Mouse (Mus musculus): ENCODE measurements at regions not wholly inside any gene's neighbourhood (a gene's known extent, or its start where the extent isn't known, plus 50 kb on each side); places are given as distances from the start of the nearest gene placed in this dataset.

DNA sequence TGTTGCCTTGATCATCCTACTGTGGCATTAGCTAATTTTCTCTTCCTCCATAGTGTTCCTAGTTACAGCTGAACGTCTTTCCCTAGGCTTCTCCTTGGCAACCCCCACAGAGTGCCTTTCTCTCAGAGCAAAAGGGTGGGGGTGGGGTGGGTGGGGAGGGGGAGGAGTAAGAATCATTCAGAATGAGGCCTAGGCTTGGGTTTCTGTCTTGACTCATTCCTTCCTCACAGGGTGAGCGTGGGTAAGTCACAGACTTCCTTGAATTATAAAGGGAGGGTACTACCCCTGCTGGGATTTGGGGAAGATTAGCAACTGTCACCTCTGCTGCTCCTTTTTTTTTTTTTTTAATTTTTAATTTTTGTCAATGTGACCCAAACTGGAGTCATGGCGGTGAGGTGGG lies 114.5 kb downstream of the Dhx35 start:
- Histone ChIP-seq H3K27ac (no peak overlapping the region), H3K4me2 (no peak overlapping the region), H3K36me3 (replicated peaks) (no peaks in the 10 kb centered on the region), H3K4me1 (peaks cover 5% of the 10 kb centered on the region; the same call in 1 of the 2 replicates), H3K9me3 (no peaks in the 10 kb centered on the region), H3K27me3 (replicated peaks) (no peaks in the 10 kb centered on the region; the same call in 1 of the 2 replicates), H3K4me3 (no peak overlapping the region), H3K9ac (no peak overlapping the region)
- no peak for ATAC-seq (replicated peaks)
- 58% methylated on average over 3 of the region's 3 CpGs for WGBS

DNA sequence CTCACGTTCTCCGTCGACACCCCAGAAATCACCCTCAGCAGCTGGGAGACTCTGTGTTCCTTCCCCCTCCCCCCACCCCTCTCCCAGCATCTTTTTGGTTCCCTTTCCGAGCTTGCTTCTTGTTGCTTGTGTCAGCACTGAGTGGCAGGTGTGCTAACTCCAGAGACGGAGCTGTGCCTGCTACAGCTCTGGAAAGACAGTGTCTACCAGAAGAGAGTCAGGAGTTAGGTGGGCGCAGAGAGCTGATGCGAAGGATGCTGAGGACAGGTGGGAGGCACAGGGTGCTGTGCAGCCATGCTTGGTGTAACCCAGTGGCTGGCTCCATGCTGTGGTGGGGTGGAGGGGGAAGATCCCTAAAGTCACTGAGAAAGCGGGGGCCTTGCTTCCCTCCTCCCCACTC lies 115.7 kb downstream of the Dhx35 start:
- 58% methylated on average over 8 of the region's 8 CpGs for WGBS
- H3K4me3 ChIP-seq, result no peak overlapping the region
- H3K9ac ChIP-seq, result no peak overlapping the region
- ATAC-seq (replicated peaks), result no peak
- H3K9me3 ChIP-seq, result no peaks in the 10 kb centered on the region
- H3K27me3 ChIP-seq (replicated peaks), result no peaks in the 10 kb centered on the region; the same call in 1 of the 2 replicates
- no peak overlapping the region for H3K27ac ChIP-seq
- H3K4me1 ChIP-seq, result peaks cover 5% of the 10 kb centered on the region; the same call in 1 of the 2 replicates
- H3K36me3 ChIP-seq (replicated peaks), result no peaks in the 10 kb centered on the region
- H3K4me2 ChIP-seq, result no peak overlapping the region

DNA sequence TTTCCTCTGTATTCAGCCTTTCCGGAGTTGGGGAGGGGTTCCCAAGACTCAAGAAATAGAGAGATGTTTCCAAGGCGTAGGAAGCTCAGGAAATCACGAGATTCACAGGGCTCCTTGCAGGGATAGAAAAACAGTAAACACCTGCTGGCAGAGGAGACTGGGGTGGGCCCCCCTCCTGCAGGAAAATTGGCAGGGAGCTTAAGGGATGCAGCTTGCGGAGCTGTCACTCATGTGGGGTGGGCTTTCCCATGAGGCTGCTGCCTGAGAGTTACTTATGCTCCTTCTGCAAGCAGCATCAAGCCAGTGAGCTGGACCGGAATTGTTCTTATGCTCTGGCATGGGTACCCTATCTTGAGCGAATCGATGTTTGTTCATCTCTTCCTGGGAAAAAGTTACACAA lies 116.6 kb downstream of the Dhx35 start:
- Histone ChIP-seq H3K27me3 (replicated peaks) (no peaks in the 10 kb centered on the region), H3K4me3 (no peak overlapping the region), H3K9ac (no peak overlapping the region), H3K4me1 (peaks cover 5% of the 10 kb centered on the region; the same call in 1 of the 2 replicates), H3K9me3 (no peaks in the 10 kb centered on the region), H3K27ac (no peak overlapping the region), H3K36me3 (replicated peaks) (no peaks in the 10 kb centered on the region), H3K4me2 (no peak overlapping the region)
- no peak for ATAC-seq (replicated peaks)
- WGBS, result 57% methylated on average over 7 of the region's 7 CpGs

DNA sequence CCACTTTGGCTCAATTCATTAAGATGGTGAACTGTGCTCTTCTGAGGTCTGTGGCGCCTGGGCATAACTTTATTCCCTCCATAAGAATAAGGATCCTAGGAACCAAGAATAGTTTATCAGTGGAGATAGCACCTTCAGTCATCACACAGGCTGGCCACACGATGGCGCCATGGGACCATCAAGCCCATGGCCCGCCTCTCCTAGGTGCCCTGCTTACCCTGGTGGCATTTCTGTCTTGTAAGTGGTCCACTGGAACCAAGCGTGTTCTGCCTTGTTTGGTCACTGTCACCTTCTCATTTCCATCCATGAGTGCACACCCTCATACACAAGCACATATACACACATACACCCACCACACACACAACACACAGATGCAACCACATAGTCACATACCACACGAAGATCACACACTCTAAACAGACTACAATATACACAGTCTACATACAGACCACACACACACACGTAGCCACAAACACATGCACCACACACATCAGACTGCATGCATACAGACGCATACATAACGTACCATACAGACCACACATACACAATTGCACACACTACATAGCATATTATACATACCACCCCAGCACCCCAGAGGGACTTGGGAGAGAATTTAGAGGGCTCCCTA lies 118.1 kb downstream of the Dhx35 start:
- Histone ChIP-seq H3K9me3 (no peaks in the 10 kb centered on the region), H3K36me3 (replicated peaks) (no peaks in the 10 kb centered on the region), H3K4me3 (no peak overlapping the region), H3K9ac (no peak overlapping the region), H3K4me2 (no peak overlapping the region), H3K4me1 (peaks cover 5% of the 10 kb centered on the region; the same call in 1 of the 2 replicates), H3K27me3 (replicated peaks) (no peaks in the 10 kb centered on the region), H3K27ac (no peak overlapping the region)
- ATAC-seq (replicated peaks), result peak; percentile 48
- 39% methylated on average over 9 of the region's 9 CpGs for WGBS

DNA sequence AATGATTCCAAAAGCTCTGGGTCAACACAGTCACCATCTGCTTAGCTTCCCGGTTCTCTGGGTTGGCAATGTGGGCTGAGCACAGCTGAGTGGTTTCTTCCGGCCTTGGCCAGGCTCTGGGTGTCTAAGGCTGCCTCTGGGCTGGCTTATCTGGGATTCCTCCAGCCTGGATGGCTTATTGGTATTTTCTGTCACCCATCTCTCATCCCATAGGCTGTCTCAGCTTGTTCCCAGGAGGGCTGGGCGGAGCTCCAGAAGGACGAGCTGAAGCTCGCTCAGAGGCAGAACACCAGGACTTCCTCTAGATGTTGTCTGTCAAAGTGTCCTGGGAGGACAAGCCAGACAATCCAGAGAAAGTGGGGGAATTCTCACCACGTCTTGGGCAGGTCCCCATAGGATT lies 122.8 kb downstream of the Dhx35 start:
- no peak overlapping the region for H3K4me3 ChIP-seq
- 60% methylated on average over 6 of the region's 6 CpGs for WGBS
- H3K9me3 ChIP-seq, result no peaks in the 10 kb centered on the region
- H3K9ac ChIP-seq, result no peak overlapping the region
- H3K27ac ChIP-seq, result no peak overlapping the region
- H3K4me2 ChIP-seq, result no peak overlapping the region
- H3K4me1 ChIP-seq, result peaks cover 11% of the 10 kb centered on the region; the same call in 1 of the 2 replicates
- H3K36me3 ChIP-seq (replicated peaks), result no peaks in the 10 kb centered on the region
- ATAC-seq (replicated peaks), result no peak
- H3K27me3 ChIP-seq (replicated peaks), result no peaks in the 10 kb centered on the region

DNA sequence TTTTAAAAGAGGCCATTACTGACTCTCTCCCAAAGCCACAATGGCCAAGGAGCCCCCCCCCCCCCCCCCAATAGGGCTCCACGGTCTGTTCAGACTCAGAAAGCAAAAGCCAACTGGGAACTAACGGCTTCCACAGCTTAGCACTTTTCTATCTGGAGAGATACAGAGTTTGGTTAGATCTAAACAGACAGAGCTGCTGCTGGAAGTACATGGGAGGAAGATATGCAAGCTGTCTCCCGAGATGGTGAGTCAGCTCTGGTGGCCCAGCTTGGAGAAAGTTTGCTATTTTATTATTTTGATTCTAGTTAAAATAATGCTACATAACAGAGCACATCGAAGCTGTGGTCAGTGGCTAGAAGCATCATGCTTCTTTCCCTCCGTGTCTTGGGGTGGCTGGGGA lies 123.7 kb downstream of the Dhx35 start:
- Histone ChIP-seq H3K27me3 (replicated peaks) (no peaks in the 10 kb centered on the region), H3K36me3 (replicated peaks) (no peaks in the 10 kb centered on the region), H3K27ac (no peak overlapping the region), H3K4me2 (no peak overlapping the region), H3K9ac (no peak overlapping the region), H3K4me1 (peaks cover 11% of the 10 kb centered on the region; the same call in 1 of the 2 replicates), H3K9me3 (no peaks in the 10 kb centered on the region), H3K4me3 (no peak overlapping the region)
- WGBS, result 72% methylated on average over 5 of the region's 5 CpGs
- no peak for ATAC-seq (replicated peaks)

DNA sequence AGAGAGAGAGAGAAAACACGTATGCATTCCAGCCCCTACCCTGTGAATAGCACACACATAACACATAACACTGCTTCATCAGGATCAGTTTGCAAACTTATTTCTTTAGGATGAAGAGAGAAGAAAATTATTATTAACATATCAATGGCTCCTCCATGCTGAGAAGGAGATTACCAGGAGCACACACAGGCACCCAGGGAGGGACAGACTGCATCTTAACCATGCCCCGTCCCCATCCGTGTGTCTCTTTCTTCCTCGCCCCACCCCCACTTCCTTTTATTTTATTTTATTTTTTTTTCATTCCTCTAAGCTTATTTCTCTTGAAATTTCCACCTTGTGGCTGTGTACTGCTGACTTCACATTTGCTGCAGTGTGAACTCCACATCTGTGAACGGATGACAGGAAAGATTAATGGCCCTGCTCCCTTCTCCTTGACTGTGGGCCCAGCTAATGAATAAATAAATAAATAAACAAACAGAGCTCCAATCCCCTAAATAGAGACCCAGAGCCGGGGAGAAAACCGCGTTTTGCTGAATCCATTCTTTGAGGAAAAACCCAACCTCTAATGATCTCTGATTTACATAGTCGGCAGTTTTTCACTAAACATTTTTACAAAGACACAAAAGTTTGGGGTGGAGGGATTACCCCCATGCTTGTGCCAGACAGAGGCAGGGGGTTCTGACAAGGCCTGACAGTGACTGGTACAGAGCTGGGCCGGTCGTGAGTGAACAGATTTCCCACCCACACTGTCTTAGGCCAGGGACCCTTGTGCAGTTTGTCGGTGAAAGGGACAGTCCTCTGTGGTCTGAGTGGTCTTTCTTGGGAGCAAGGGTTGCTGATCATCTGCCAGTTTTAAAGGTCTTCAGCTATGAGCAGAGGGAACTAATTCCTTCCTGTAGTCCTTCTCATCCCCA lies 127.0 kb downstream of the Dhx35 start:
- Histone ChIP-seq H3K4me2 (no peak overlapping the region), H3K9ac (no peak overlapping the region), H3K4me1 (peaks cover 11% of the 10 kb centered on the region; the same call in 1 of the 2 replicates), H3K36me3 (replicated peaks) (no peaks in the 10 kb centered on the region), H3K9me3 (no peaks in the 10 kb centered on the region), H3K27me3 (replicated peaks) (no peaks in the 10 kb centered on the region), H3K27ac (no peak overlapping the region), H3K4me3 (no peak overlapping the region)
- ATAC-seq (replicated peaks), result no peak
- WGBS, result 33% methylated on average over 12 of the region's 12 CpGs

DNA sequence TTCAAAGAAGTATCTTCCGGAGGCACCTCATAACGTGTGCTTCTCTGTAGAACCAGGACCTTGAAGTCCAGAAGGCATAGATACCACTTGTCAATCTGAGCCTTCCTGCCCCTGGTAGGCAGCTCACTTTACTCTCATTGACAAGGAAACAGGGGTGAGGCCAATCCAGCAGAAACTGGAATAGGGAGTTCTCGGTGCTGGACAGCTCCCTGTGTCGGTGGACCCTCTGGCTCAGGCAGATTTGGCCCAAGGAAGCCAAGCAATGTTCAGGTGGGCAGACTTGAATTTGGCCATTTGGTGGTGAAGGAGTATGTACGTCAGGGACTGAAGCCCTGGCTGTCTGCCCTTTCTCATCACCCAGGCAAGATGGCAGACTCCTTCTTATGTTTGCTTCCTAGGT lies 128.2 kb downstream of the Dhx35 start:
- no peak overlapping the region for H3K4me3 ChIP-seq
- no peaks in the 10 kb centered on the region for H3K9me3 ChIP-seq
- H3K27ac ChIP-seq, result no peak overlapping the region
- no peak overlapping the region for H3K4me2 ChIP-seq
- H3K4me1 ChIP-seq, result peaks cover 11% of the 10 kb centered on the region; the same call in 1 of the 2 replicates
- H3K9ac ChIP-seq, result no peak overlapping the region
- no peaks in the 10 kb centered on the region for H3K36me3 ChIP-seq (replicated peaks)
- WGBS, result 69% methylated on average over 5 of the region's 5 CpGs
- H3K27me3 ChIP-seq (replicated peaks), result no peaks in the 10 kb centered on the region
- no peak for ATAC-seq (replicated peaks)

DNA sequence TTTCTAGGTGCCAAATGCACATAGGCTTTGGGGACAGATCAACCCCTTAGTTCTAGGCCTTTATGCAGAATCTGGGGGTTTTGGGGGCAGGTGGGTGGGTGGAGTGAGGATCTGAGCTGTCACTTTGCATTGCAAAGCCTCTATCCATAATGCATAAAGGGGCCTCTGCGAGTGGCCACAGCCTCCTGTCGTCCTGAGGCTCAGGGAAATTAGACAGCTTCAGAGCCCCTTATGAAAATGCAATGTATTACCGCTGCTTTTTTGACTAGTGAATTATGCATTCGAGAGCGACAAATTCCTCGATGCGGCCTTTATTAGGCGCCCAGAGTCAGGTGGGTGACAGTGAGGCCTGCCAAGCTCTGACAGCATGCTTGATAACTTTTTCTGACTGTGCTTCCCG lies 134.9 kb downstream of the Dhx35 start:
- Histone ChIP-seq H3K9ac (no peak overlapping the region), H3K36me3 (replicated peaks) (no peaks in the 10 kb centered on the region), H3K27me3 (replicated peaks) (no peaks in the 10 kb centered on the region), H3K4me3 (no peak overlapping the region), H3K4me1 (peaks cover 12% of the 10 kb centered on the region), H3K9me3 (no peaks in the 10 kb centered on the region), H3K27ac (no peak overlapping the region), H3K4me2 (no peak overlapping the region)
- 19% methylated on average over 9 of the region's 9 CpGs for WGBS
- ATAC-seq (replicated peaks), result no peak

DNA sequence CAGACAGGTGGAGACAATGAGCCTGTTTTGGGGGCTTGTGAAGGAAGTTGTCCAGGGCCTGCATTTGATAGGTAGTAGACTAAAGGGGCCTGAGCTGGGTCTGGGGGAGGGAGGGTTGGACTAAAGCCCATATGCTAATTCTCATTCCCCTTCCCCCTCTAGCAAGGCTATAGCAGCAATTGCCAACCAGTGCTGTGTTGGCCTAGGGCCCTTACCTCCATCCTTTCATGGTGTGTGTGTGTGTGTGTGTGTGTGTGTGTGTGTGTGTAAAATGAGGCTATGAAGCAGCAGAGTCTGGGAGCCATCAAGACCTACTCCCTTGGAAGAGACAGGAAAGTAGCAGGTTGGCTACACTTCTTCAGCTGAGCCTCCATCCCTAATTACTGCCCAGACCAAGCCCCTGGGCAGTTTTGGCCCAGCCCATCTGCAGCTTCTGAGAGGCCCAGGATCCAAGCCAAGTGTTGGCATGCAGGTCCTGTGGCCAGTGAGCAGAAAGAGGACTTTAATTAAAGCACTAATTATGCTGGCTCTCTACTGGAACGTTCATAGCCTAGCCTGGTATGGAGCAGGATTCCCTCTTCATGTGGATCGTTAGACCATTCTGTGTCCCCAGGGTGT lies 143.4 kb downstream of the Dhx35 start:
- no peak overlapping the region for H3K4me2 ChIP-seq
- H3K9me3 ChIP-seq, result 0 out of 2 replicates have a peak, but pooled peaks cover 2% of the 10 kb centered on the region
- H3K9ac ChIP-seq, result no peak overlapping the region
- H3K4me1 ChIP-seq, result no peaks in the 10 kb centered on the region
- H3K36me3 ChIP-seq (replicated peaks), result no peaks in the 10 kb centered on the region
- H3K27me3 ChIP-seq (replicated peaks), result no peaks in the 10 kb centered on the region
- 43% methylated on average over 2 of the region's 2 CpGs for WGBS
- H3K27ac ChIP-seq, result no peak overlapping the region
- peak; percentile 45; the same call in 1 of the 2 replicates for ATAC-seq (replicated peaks)
- H3K4me3 ChIP-seq, result no peak overlapping the region

DNA sequence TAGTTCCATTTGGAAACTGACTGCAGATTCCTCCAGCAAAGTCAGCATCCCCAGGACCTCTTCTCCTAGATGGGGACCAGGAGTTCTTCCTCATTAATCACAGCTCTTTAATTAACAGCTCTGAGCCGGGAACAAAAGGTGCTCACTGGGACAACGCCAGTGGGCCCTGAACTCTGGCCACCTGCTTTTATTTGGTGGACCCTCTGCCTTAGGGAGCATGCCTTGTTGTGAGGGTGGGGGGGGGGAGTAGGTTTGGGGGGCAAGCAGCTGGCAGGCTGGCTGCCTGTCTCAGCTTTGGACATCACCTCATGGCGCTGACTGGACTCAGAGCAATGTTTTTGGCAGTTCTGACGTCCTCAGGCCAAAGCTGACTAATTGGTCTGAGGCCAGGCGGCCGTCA lies 154.8 kb downstream of the Dhx35 start:
- H3K9ac ChIP-seq, result no peak overlapping the region
- no peak overlapping the region for H3K4me3 ChIP-seq
- no peaks in the 10 kb centered on the region for H3K4me1 ChIP-seq
- no peak overlapping the region for H3K4me2 ChIP-seq
- H3K36me3 ChIP-seq (replicated peaks), result no peaks in the 10 kb centered on the region
- H3K27me3 ChIP-seq (replicated peaks), result no peaks in the 10 kb centered on the region
- ATAC-seq (replicated peaks), result no peak
- H3K27ac ChIP-seq, result no peak overlapping the region
- H3K9me3 ChIP-seq, result no peaks in the 10 kb centered on the region
- WGBS, result 30% methylated on average over 6 of the region's 6 CpGs

DNA sequence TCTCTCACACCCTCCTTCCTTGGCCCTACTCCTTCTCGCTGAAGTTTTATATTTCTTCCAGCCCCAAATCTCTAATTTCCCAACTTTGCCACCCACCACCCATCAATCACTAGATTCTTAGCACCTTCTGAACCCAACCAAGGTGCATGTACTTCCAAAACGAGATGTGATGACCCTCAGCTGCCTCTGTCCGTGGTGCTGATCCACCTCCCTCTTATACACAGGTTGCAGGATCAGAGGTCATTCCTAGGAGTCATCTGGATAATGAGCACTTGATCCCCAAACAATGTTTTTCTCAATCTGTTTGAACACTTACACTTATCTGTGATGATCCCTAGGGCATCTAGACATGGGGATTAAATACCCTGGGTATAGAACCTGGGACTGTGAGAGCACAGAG lies 156.5 kb downstream of the Dhx35 start:
- Histone ChIP-seq H3K27me3 (replicated peaks) (no peaks in the 10 kb centered on the region), H3K36me3 (replicated peaks) (no peaks in the 10 kb centered on the region), H3K4me2 (no peak overlapping the region), H3K27ac (no peak overlapping the region), H3K4me1 (no peaks in the 10 kb centered on the region), H3K4me3 (no peak overlapping the region), H3K9me3 (no peaks in the 10 kb centered on the region), H3K9ac (no peak overlapping the region)
- 44% methylated on average over 3 of the region's 3 CpGs for WGBS
- no peak for ATAC-seq (replicated peaks)

Measured in midbrain, embryonic 15.5 days (tissue).